Mouse (Mus musculus) liver, embryonic 13.5 days (tissue): Measurements from ENCODE around the gene Gm17660. TPM values are rescaled to one million over a fixed set of nuclear protein-coding genes. Genes with fewer than 3 reads are reported as not detected.

Experiments used
- ATAC-seq: fragments of 200-750 bp; cut with Nextera tagmentation; 2 replicates; pipeline ENCODE4 v1.8.0; 2017; ENCODE audit warnings: low read depth, mild to moderate bottlenecking, moderate number of reproducible peaks, moderate library complexity
- DNase-seq: peaks from one replicate; pipeline ENCODE4 v3.0.0; 2022
- H3K27ac ChIP-seq: fragments of 300-500 bp; sonication (generic); 2 replicates; pipeline ENCODE4 v1.5.1; 2015; ENCODE audit warnings: moderate library complexity, mild to moderate bottlenecking, inconsistent platforms
- H3K27me3 ChIP-seq: fragments of 300-500 bp; sonication (generic); 2 replicates; pipeline ENCODE4 v1.6.1; 2015; ENCODE audit warnings: mild to moderate bottlenecking, inconsistent platforms
- H3K36me3 ChIP-seq: fragments of 300-500 bp; sonication (generic); 2 replicates; pipeline ENCODE4 v1.6.1; 2015; ENCODE audit warnings: mild to moderate bottlenecking, inconsistent platforms
- H3K4me1 ChIP-seq: fragments of 300-500 bp; sonication (generic); replicated peaks from 2 replicates; pipeline ENCODE4 v1.6.1; 2015; ENCODE audit warnings: inconsistent platforms
- H3K4me2 ChIP-seq: fragments of 300-500 bp; sonication (generic); 2 replicates; pipeline ENCODE4 v1.6.1; 2015; ENCODE audit warnings: inconsistent platforms, mild to moderate bottlenecking, moderate library complexity
- H3K4me3 ChIP-seq: fragments of 300-500 bp; sonication (generic); replicated peaks from 2 replicates; pipeline ENCODE4 v1.5.1; 2015; ENCODE audit warnings: mild to moderate bottlenecking, inconsistent platforms
- H3K9ac ChIP-seq: fragments of 300-500 bp; sonication (generic); 2 replicates; pipeline ENCODE4 v1.6.1; 2015; ENCODE audit warnings: mild to moderate bottlenecking, inconsistent platforms
- H3K9me3 ChIP-seq: fragments of 300-500 bp; sonication (generic); replicated peaks from 2 replicates; pipeline ENCODE4 v1.6.1; 2016; ENCODE audit warnings: inconsistent platforms
- WGBS: fragments of 180-500 bp; shearing (Covaris S2); methylation state at CpG from one replicate; pipeline ENCODE4 v1.1.7; 2015; ENCODE audit not compliant: insufficient replicate concordance; 5-methylcytosine and 5-hydroxymethylcytosine counted together
- polyA plus RNA-seq: library from polyadenylated mRNA; unstranded; fragments of >200 nt; fragmentation: Nextera tagmentation; extraction: Ambion mirVana; gene quantifications from 2 replicates; pipeline ENCODE4 v1.2.1, GENCODE M21; 2015

The Gm17660 gene
- polyA plus RNA-seq, 1 experiment from 2014 or later, result not detected

GRCm38 (mm10) chr5:104076361-104076760, 1.0 kb downstream of the Gm17660 start:
- Histone ChIP-seq H3K9me3 (no peaks in the 10 kb centered on the region), H3K4me3 (no peak overlapping the region), H3K27ac (no peak overlapping the region), H3K4me2 (no peak overlapping the region), H3K9ac (no peak overlapping the region), H3K36me3 (no peaks in the 10 kb centered on the region), H3K27me3 (peaks cover 43% of the 10 kb centered on the region), H3K4me1 (peaks cover 6% of the 10 kb centered on the region; the same call in 1 of the 2 replicates)
- ATAC-seq, result no peak
- 20% methylated on average over 10 of the region's 10 CpGs for WGBS
- no peak for DNase-seq

GRCm38 (mm10) chr5:104074388-104074787, 3.0 kb downstream of the Gm17660 start:
- no peaks in the 10 kb centered on the region for H3K9me3 ChIP-seq
- peaks cover 37% of the 10 kb centered on the region for H3K27me3 ChIP-seq
- ATAC-seq (peak; percentile 44; the same call in 1 of the 2 replicates), DNase-seq (peak; percentile 37)
- 19% methylated on average over 12 of the region's 12 CpGs for WGBS
- no peaks in the 10 kb centered on the region for H3K36me3 ChIP-seq
- no peak overlapping the region for H3K27ac ChIP-seq
- H3K4me2 ChIP-seq, result no peak overlapping the region
- peaks cover 11% of the 10 kb centered on the region for H3K4me1 ChIP-seq
- no peak overlapping the region for H3K9ac ChIP-seq
- H3K4me3 ChIP-seq, result no peak overlapping the region

- no peak overlapping the region for H3K4me2 ChIP-seq
- H3K27ac ChIP-seq, result no peak overlapping the region
- no peak overlapping the region for H3K4me3 ChIP-seq
- no peak for DNase-seq
- peak; percentile 71 for ATAC-seq
- no peaks in the 10 kb centered on the region for H3K9me3 ChIP-seq
- H3K36me3 ChIP-seq, result no peaks in the 10 kb centered on the region
- peaks cover 35% of the 10 kb centered on the region for H3K27me3 ChIP-seq
- 79% methylated on average over 5 of the region's 5 CpGs for WGBS
- peaks cover 11% of the 10 kb centered on the region for H3K4me1 ChIP-seq
- no peak overlapping the region for H3K9ac ChIP-seq
These were observed 3.8 kb downstream of the Gm17660 start for GRCm38 (mm10) chr5:104073602-104074001.

- Histone ChIP-seq H3K36me3 (no peaks in the 10 kb centered on the region), H3K9ac (no peak overlapping the region), H3K9me3 (no peaks in the 10 kb centered on the region), H3K27me3 (peaks cover 30% of the 10 kb centered on the region), H3K27ac (no peak overlapping the region), H3K4me3 (no peak overlapping the region), H3K4me1 (peaks cover 11% of the 10 kb centered on the region), H3K4me2 (no peak overlapping the region)
- WGBS, result 33% methylated on average over 7 of the region's 8 CpGs
- ATAC-seq (peak; percentile 74), DNase-seq (no peak)
These were observed 5.0 kb downstream of the Gm17660 start for GRCm38 (mm10) chr5:104072272-104072886.

GRCm38 (mm10) chr5:104071048-104071447, 6.4 kb downstream of the Gm17660 start:
- DNase-seq (no peak), ATAC-seq (peak; percentile 57; the same call in 1 of the 2 replicates)
- 54% methylated on average over 4 of the region's 4 CpGs for WGBS
- Histone ChIP-seq H3K4me1 (peaks cover 11% of the 10 kb centered on the region), H3K9ac (no peak overlapping the region), H3K4me2 (no peak overlapping the region), H3K9me3 (no peaks in the 10 kb centered on the region), H3K27me3 (peaks cover 16% of the 10 kb centered on the region), H3K4me3 (no peak overlapping the region), H3K27ac (no peak overlapping the region), H3K36me3 (no peaks in the 10 kb centered on the region)

GRCm38 (mm10) chr5:104068751-104069150, 8.7 kb downstream of the Gm17660 start:
- DNase-seq, result no peak
- H3K4me3 ChIP-seq, result no peak overlapping the region

GRCm38 (mm10) chr5:104062773-104063551, 14.4 kb downstream of the Gm17660 start:
- H3K4me2 ChIP-seq, result peak overlapping the region; percentile 65
- peak; percentile 100 for ATAC-seq
- peak overlapping the region; percentile 68 for H3K9ac ChIP-seq

More at GRCm38 (mm10) chr5:104068751-104069150, 8.7 kb downstream of the Gm17660 start:
- Histone ChIP-seq H3K36me3 (peaks cover 11% of the 10 kb centered on the region), H3K9me3 (no peaks in the 10 kb centered on the region), H3K27me3 (no peaks in the 10 kb centered on the region), H3K27ac (no peak overlapping the region), H3K9ac (no peak overlapping the region), H3K4me2 (no peak overlapping the region), H3K4me1 (peaks cover 15% of the 10 kb centered on the region)
- no peak for ATAC-seq
- WGBS, result 73% methylated on average over 7 of the region's 7 CpGs

GRCm38 (mm10) chr5:104061936-104062772, 15.3 kb downstream of the Gm17660 start:
- H3K4me2 ChIP-seq, result peak overlapping the region; percentile 65
- peak overlapping the region; percentile 95 for H3K27ac ChIP-seq
- peak overlapping the region; percentile 5; the same call in 1 of the 2 replicates for H3K4me3 ChIP-seq
- peak overlapping the region; percentile 68 for H3K9ac ChIP-seq
- H3K4me1 ChIP-seq, result peaks cover 40% of the 10 kb centered on the region
- H3K27me3 ChIP-seq, result no peaks in the 10 kb centered on the region
- ATAC-seq (peak; percentile 68), DNase-seq (no peak)
- WGBS, result 79% methylated on average over 13 of the region's 13 CpGs
- H3K9me3 ChIP-seq, result no peaks in the 10 kb centered on the region
- peaks cover 70% of the 10 kb centered on the region for H3K36me3 ChIP-seq

More at GRCm38 (mm10) chr5:104062773-104063551, 14.4 kb downstream of the Gm17660 start:
- no peaks in the 10 kb centered on the region for H3K9me3 ChIP-seq
- WGBS, result 48% methylated on average over 11 of the region's 11 CpGs
- H3K27me3 ChIP-seq, result no peaks in the 10 kb centered on the region
- peaks cover 64% of the 10 kb centered on the region for H3K36me3 ChIP-seq
- DNase-seq, result peak; percentile 61
- H3K4me1 ChIP-seq, result peaks cover 32% of the 10 kb centered on the region
- peak overlapping the region; percentile 16; the same call in 1 of the 2 replicates for H3K4me3 ChIP-seq
- peak overlapping the region; percentile 95 for H3K27ac ChIP-seq

GRCm38 (mm10) chr5:104060429-104060828, 17.0 kb downstream of the Gm17660 start:
- WGBS, result 87% methylated on average over 5 of the region's 5 CpGs
- no peaks in the 10 kb centered on the region for H3K9me3 ChIP-seq
- peak overlapping the region; percentile 48 for H3K27ac ChIP-seq
- H3K36me3 ChIP-seq, result peaks cover 80% of the 10 kb centered on the region
- no peak overlapping the region for H3K4me2 ChIP-seq
- no peak for DNase-seq
- no peak overlapping the region for H3K9ac ChIP-seq
- no peak for ATAC-seq
- no peak overlapping the region for H3K4me3 ChIP-seq
- H3K4me1 ChIP-seq, result peaks cover 56% of the 10 kb centered on the region
- no peaks in the 10 kb centered on the region for H3K27me3 ChIP-seq

GRCm38 (mm10) chr5:104059628-104060027, 17.8 kb downstream of the Gm17660 start:
- WGBS, result 80% methylated on average over 9 of the region's 9 CpGs
- Histone ChIP-seq H3K36me3 (peaks cover 73% of the 10 kb centered on the region), H3K4me3 (no peak overlapping the region), H3K9ac (no peak overlapping the region), H3K27me3 (no peaks in the 10 kb centered on the region), H3K9me3 (no peaks in the 10 kb centered on the region), H3K4me2 (no peak overlapping the region), H3K4me1 (peaks cover 64% of the 10 kb centered on the region), H3K27ac (peak overlapping the region; percentile 48)
- ATAC-seq (no peak), DNase-seq (no peak)

GRCm38 (mm10) chr5:104058021-104058420, 19.4 kb downstream of the Gm17660 start:
- peaks cover 69% of the 10 kb centered on the region for H3K4me1 ChIP-seq
- H3K27ac ChIP-seq, result 0 out of 2 replicates have a peak overlapping the region, but pooled peaks have one; percentile 20
- H3K4me2 ChIP-seq, result no peak overlapping the region
- no peaks in the 10 kb centered on the region for H3K27me3 ChIP-seq
- H3K9ac ChIP-seq, result no peak overlapping the region
- H3K9me3 ChIP-seq, result no peaks in the 10 kb centered on the region
- H3K36me3 ChIP-seq, result peaks cover 65% of the 10 kb centered on the region
- WGBS, result 63% methylated on average over 15 of the region's 15 CpGs
- no peak overlapping the region for H3K4me3 ChIP-seq
- ATAC-seq (no peak), DNase-seq (no peak)
